Mouse (Mus musculus): Measurements from ENCODE around the gene Gm16513. TPM values are rescaled to one million over a fixed set of nuclear protein-coding genes. Genes with fewer than 3 reads are reported as not detected.
"Not testable (repeated sequence)": the region's sequence is repeated elsewhere in the genome, so short reads cannot be mapped to it uniquely, and the experiment has no call there.

The Gm16513 gene
- not detected in 2 replicates for polyA plus RNA-seq (2015; fragmentation: Nextera tagmentation; extraction: Ambion mirVana)

DNA sequence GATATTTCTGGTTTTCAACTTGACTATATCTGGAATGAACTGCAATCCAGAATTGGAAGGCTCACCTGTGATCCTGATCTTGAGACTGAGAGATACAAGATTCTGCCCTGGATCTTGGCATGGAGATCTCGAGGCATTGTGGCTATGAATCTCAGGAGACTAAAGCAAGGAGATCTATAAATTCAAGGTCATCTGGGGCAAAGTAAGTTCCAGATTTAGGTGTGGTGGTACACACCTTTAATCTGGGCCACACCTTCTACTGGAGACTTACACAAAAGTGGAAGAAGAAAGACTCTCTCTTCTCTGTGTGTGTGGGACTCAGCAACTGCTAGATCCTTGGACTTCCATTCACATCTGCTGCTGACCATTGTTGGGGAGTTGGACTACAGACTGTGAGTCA, at the start of gene Gm16513:
Gm16513 (plus strand) TSS at position 301 of the 400 bp plus-strand sequence.
- not testable (repeated sequence) for H3K4me1 ChIP-seq; H3K4me2 ChIP-seq (replicated peaks); H3K36me3 ChIP-seq; H3K9me3 ChIP-seq; H3K27ac ChIP-seq; H3K4me3 ChIP-seq; ATAC-seq (ENCODE audit: low FRiP score, low read depth); H3K9ac ChIP-seq; H3K27me3 ChIP-seq
- WGBS = no CpG with 5 or more reads among the region's 1 CpGs

Other genes with a start within 250 kb of the Gm16513 start
- not detected in 2 replicates for gene Gm6367, start 194.0 kb upstream of the Gm16513 start, polyA plus RNA-seq (2015; fragmentation: Nextera tagmentation; extraction: Ambion mirVana)
- gene Gm7942, start 75.7 kb upstream of the Gm16513 start, polyA plus RNA-seq (2015; fragmentation: Nextera tagmentation; extraction: Ambion mirVana) = not detected in 2 replicates
- gene Gm10424, start 90.1 kb downstream of the Gm16513 start, polyA plus RNA-seq (2015; fragmentation: Nextera tagmentation; extraction: Ambion mirVana) = not detected in 2 replicates
- gene Gm3259, start 123.3 kb downstream of the Gm16513 start, polyA plus RNA-seq (2015; fragmentation: Nextera tagmentation; extraction: Ambion mirVana) = not detected in 2 replicates